Mouse (Mus musculus) layer of hippocampus, postnatal 14 days (tissue): ENCODE results near the gene Serpinb6b. TPM values are rescaled to one million over a fixed set of nuclear protein-coding genes. Genes with fewer than 3 reads are reported as not detected.
"Not testable (repeated sequence)": the region's sequence is repeated elsewhere in the genome, so short reads cannot be mapped to it uniquely, and the experiment has no call there.

Experiments used
- DNase-seq, 2 experiments: peaks; one replicate each; pipeline ENCODE4 v3.0.0; 2021 to 2022; ENCODE audit warnings: low spot score in 2 of 2, mixed read lengths in 1 of 2
- long read RNA-seq, 2 experiments: library from polyadenylated mRNA; stranded (forward); transcript quantifications; one replicate each; pipeline ENCODE4 v2.0.0; 2021
- total RNA-seq, 2 experiments: library from RNA; stranded (reverse); gene quantifications; 2 replicates each; pipeline ENCODE4 v1.2.3; 2021

Serpinb6b gene
- 1 to 10 TPM; 2.0 to 3.6 TPM for total RNA-seq
- long read RNA-seq, experiment 1, partial matches to known transcripts, result 0 of 2 reads
- long read RNA-seq, experiment 1, other reads (novel, unspliced or antisense), result 0 of 2 reads
- long read RNA-seq, experiment 2, partial matches to known transcripts, result 0 of 2 reads
- long read RNA-seq, experiment 2, other reads (novel, unspliced or antisense), result 1 of 2 reads

DNA sequence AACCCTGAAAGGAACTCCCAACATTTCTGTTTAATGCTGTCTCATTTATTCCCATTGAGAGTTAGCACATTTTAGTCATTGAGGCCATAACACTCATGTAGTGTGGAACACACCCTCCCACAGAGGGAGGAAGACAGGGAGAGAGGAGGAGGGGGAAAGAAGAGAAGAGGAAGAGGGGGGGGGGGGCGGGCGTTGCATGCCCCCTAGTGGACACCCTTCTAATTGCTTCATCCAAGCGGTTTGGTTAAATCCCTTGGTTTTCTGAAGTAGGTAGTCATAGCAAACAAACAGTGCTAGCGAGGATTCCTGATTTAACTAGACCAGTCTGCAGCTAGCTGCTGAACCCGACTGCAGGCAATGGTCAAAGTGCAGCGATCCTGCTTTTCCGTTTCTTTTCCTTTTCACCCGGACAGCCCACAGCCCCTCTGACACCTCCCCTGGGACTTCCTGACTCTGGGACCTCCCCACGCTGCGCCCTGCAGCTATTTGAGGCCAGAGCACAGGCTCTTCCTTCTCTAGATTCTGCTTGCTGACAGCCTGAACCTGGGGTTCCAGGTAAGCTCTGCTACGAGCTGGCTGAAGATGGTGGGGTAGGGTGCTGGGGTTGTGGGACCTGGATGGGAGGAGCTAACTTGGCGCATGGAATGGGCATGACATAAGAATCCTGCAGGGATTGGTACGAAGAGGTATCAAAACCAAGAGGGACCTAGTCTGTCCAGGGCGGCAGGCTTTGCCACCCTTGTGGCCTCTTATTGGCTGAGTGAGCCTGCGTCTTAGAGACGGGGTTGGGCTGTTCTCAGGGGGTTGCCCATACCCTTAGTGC lies at the start of gene Serpinb6b:
Gene Serpinb6b, plus strand, starts transcription at position 221 of the 823 bp plus-strand sequence.
- DNase-seq, result no peak

DNA sequence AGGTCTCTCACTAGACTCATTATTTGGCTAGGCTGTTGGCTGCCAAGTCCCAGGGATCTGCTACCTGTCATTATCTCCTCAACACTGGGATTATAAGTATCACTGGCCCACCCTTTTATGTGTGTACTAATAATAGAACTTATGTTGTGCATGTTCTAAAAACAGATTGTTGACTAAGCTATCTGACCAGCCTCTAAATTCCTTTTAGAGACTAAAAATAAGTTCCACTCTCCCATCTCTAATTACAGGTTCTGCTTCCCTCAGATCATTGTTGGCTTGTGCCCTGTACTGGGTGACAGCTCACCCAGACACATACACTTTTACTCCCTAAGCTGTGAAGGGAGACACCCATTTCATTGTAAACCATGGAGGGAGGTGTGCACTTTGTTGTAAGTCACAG lies 42.4 kb upstream of the Serpinb6b start:
- DNase-seq, result no peak

DNA sequence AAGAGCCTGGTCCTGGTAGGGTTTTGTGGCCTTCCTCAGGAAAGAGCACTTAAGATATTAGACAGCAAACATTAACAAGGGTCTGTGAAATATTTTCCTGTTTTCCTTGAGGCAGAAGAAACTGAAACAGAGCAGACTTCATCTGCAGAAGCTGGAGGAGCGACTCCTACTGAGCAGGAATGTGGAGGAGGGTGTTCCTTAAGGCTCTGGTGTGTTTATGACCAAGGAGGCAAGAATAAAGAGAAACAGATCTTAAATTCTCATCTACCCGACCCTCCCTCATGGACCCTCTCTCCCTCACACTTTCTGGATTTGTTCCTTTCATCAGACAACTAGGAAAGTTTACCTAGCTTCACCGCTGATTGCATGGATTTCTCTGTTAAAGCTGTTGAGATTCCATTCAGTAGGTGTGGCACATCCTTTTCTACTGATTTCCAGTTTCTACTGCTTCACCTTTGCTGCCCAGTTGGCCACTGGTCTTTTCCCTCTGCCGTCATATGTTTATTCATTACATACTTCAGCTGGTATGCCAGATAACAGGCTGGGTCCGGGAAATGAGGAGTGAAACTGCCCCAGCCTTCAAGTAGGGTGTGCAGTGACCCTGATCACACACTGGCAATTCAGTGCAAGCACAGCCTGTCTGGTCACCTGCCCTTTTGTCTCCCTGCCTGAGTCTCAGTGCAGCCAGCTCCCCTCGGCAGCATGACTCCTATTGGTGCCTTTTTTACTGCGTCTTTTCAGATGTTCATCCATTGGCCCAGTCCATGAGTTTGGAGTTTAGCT lies 40.2 kb upstream of the Serpinb6b start:
- DNase-seq, result no peak

DNA sequence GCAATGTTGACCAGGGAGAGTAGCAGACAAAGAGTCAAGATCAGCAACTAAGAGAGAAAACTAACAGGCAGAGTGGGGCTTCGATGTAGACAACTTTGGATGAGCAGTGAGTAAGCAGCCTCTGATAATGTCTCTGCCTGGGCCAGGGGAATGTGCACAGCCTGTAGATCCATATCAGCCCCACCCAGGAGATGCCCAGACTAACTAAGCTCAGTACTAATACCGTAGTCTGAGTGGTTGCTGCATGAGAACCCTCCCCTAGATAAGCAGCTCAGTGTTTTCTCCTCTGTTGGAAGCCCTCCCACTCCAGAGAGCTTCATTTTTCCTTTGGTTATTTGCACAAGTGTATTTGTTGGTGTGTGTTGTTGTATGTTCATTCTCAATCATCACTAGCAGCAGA lies 38.3 kb upstream of the Serpinb6b start:
- no peak for DNase-seq

DNA sequence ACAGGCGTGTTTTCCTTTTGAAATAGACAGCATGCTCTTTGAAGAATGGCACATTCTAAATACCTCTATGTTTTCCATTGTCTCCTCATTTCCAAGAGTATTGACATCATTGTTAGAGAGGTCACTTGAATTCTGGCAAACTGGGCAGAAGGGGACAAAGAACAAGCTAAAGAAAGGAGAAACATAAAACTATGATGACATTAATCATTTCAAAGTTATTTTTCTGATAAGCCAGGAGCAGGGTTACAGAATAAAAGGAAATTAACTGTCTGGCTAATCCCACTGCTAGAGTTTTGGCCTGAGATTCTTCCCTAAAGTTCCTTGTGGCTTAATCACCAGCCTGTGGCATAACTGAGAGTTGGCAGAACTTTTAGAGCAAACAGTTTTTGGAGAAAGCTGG lies 37.8 kb upstream of the Serpinb6b start:
- DNase-seq, result no peak

DNA sequence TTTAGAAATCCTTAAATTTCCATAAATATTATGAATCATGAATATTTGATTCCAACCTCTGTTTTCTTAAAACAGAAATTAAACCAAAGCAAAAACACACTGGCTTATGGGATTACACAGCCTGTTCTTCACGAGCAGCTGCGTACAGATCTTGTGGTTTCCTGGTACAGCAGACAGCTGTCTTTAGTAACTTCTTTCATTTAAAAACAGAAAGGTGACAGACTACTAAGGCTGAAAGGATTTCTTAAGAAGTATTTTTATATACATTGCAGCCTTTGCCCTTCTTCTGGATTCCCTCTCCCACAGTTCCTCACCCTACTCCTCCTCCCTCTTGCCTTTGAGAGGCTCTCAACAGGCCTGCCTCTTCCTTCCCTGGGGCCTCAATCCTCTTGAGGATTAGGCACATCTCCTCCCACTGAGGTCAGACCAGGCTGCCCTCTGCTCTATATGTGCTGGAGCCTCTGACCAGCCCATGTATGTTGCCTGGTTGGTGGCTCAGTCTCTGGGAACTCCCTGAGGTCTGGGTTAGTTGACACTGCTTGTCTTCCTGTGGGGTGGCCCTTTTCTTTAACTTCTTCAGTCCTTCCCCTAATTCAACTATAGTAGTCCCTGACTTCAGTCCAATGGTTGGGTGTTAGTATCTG lies 35.8 kb upstream of the Serpinb6b start:
- no peak for DNase-seq

DNA sequence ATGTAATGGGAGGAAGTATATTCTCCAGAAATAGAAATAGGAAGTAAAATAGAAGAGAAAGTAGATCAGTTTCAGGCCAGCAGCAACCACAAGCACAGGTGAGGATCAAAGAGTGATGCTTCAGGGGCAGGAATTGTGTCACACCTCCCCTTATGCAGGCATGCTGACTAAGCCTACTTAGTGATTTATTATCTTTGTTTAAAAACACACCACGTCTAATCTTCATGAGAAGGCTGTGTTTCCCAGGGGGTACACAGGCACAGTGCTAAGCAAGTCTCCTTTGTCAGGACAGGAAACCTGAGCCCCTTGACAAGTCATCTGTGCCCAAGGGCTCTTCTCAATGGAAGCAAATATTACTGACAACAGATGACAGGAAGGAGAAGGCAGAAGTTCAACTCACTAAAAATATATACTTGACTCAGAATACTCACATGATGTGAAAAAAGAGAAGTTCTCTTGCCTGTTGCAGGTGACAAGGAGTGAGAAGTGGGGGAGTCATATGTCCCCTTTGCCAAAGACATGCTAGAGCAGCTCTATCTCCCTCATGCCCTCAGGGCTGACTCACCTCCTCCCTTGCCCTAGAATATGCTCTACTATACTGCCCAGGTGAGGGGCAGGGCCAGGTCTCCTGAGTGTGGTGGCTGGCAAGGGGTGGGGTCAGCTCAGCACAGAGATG lies 30.2 kb upstream of the Serpinb6b start:
- no peak for DNase-seq

DNA sequence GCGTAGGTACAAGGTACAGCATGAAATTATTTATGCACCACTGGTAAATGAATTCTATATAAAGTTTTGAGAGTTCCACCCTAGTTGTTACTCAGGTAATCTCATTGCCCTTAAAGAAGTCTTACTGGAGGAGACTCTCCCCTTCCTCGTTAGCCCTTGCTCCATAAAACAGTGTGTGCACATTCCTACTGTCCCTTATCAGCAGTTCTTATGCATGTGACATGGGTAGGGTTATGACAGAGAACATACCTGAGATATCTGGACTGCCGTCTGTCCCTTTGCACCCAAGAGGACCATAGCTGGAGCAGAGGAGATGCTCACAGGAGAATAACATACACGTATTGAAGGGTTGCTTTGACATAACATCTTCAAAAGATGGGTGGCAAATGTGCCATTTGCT lies 26.7 kb upstream of the Serpinb6b start:
- not testable (repeated sequence) for DNase-seq

DNA sequence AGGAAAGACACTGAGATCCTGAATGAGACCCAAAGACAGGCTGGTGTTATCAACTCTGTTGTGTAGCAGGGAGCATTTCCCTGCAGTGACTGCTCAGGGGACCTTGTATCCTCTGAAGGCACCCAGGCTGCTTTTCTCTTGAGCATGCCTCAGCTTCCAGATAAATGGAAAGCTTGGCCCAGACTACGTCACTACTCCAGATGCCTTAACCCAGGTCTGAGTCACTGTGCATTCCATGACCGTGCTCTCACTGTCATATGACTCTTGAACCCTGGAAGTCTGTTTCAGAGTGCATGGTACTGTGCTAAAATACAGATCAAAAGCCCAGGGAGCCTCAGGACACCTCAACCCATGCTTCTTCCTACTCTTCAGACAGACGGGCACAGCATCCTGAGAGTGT lies 25.8 kb upstream of the Serpinb6b start:
- not testable (repeated sequence) for DNase-seq

DNA sequence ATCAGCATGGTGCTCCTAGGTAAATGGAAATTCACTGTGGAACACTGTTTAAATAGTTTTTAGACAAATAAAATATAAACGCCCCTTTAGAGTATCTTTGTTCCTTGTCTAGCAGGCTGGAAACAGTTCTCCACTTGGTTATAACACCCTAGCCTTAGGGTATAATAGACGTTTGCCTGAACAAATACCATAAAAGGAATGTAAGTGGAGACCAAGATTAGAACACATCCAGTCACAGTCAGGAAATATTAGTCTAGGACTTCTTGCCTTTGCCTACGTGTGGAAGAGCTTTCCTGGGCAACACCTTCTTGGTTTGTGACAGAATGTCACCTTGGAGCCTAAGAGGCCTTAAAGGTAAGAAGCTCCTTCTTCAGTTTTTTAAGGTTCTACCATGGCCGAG lies 8.5 kb upstream of the Serpinb6b start:
- no peak for DNase-seq

DNA sequence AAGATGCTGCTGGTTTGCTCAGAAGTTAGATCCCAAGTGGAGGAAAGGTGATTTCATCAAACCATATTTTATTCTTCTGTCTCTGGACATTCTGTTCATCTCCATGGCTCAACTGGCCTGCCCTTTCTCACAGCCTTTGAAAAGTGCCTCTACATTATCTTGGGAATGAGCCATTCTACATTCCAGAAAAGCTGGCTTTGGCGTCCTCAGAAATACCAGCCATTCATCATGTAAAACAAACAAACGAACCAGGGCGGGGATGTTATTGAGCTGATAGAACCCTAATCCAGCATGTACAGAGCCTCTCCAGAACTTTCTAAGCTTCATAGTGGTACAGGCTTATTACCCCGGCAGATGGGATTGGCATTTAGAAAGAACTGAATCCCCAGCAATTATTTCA lies 7.1 kb upstream of the Serpinb6b start:
- DNase-seq, result no peak

DNA sequence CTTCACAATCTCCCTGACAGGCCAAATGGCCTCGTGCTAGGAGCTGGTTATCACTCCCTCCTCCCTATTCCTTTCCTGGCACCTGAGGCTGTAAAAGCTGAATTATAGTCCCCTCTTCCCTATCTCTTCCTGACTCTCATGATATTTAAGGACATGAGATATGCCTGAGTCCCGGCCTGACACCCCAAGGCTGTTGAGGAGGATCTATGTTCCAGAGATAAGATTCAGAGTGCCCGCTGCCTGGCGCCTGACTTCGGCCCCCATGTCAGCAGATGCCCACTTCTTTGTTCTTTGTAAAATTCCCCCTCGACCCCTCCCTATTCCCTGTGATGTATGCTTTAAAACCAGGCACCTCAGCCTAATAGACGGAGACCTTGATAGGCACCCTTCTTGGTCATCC lies 6.5 kb upstream of the Serpinb6b start:
- not testable (repeated sequence) for DNase-seq

DNA sequence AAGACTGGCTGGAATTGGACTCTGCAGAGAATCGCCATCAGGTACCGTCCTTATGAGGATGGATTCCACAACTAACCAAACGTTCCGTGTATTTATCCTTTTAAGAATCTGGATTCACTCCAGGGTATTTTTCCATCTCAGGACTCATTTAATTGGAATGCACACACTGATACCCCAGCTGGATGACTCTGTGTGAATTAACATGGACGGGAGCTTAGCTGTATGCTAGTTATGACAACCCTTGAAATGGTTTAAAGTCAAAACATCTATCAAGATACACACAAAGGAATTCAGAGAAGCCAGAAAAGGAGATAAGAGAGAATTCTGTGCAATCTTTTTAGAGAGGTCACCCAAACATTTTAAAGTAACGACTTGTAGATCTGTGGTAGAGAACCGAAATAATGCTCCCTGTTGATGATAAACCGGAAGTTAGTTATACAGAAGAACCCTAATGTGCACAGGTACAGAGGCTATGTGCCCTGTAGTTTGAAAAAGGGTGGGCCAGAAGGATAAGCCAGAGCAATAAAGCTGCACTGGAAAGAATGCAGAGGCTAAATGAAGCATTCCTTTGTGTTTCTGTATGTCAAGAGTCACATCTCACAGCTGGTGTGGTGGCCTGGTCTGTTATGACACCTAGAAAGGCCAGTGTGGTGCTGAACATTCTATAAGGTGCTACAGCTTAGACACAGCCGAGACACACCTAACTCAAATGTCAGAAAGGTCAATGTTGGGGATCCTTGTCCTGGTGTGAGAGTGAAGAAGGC lies 837 bp upstream of the Serpinb6b start:
- no peak for DNase-seq

DNA sequence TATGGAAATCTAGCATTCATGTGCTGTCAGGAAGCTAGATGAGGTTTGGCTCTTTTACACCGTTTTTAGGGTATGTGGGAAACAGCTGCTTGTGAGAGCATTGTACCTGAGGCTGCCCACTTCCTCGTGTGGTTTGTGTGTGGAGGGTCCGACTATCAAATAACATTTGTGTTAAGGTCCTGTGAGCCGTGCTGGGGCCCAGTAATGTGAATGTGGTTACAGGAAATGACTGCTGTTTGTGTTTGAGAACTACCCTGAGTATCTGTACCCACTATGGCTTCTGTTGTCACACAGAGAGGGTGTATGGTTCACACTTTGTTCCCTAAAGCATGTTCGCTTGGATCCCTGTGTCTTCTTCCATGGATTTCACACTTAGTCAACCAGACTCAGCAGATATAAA lies 1.1 kb downstream of the Serpinb6b start:
- DNase-seq, result no peak

DNA sequence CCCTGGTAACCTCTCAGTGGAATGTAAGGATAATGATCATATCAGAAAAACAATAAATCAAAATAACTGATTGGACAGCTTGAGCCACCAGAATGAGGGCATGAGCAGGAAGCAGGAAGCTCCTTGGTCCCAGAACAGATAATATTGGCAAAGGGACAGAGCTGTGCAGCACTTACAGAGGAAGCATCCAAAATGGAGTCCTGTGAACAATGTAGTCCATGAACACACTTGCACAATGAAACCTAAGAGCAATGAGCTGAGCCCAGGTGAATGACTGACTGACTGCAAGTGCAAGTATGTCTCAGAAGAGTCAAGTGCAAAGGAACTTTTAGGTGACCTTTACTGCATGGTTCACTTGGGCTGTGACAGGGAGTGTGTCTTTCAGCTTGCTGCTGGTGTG lies 2.2 kb downstream of the Serpinb6b start:
- no peak for DNase-seq

DNA sequence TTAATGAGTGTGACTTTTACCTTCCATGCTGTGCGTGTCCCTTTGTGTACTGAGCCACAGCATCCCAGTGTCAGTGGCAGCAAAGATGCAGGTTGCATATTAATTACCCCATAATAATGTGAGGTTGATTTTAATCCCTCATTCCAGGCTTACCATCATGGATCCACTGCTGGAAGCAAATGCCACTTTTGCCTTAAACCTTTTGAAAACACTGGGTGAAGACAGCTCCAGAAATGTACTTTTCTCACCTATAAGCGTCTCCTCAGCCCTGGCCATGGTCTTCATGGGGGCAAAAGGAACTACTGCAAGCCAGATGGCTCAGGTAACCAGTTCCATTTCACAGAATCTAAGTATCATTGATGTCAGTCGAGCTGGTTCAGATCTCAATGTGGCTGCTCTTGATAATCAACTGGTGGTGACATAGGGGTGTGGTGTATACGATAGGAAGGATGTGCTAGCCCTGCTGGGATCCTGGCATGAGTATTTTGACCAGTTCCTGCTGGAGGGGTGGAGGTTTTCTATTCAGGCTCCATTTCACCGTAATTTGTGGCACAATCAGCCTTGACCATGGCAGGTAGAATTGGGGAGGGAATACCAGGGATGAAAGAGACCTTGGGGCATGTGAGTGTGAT lies 3.5 kb downstream of the Serpinb6b start:
- DNase-seq, result no peak

DNA sequence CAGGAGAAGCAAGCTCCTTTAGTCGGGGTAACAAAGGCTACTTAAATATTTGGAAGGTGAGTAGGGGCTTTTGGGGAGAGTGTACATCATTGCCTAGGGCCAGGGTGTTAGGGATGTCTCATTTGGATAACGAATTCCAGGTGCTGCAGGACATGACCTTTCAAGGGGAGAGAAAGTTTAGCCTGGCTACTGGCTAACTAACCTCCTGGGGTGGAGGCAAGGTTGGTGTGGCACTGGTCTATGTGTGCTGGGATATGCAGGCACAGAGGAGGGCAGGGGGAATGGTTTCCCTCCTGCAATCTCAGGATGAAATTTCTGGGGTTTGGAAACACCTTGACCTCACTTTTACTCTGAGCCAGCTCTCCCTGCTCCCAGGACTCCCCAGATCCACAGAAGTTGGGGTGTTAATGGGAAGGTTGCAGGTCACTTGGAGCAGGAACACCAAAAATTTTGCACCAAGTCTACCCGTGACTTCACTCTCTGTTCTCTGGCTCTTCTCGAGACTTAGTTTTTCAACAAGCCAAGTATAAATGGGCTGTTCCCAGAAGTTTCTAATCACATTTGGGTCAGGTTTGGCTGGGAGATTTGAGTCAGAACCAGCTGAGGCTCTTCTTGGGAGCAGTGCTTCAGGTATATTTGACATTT lies 4.1 kb downstream of the Serpinb6b start:
- no peak for DNase-seq

DNA sequence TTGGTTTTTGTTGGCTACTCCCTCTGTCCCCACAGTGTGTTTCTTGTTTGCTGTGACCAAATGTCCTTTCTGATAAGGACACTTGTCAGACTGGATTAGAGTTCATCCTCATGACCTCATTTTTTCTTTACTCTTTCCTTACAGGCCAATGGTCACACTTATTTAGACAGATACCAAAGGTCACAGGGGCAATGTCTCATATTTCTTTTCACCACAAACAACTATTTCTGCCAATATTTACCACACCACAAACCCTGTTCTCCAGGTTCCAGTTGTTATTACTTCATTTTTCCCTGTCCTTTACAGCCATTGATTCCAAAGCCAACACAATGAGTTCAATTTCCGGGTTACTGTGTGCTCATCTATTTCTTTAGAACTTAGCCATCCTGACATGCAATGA lies 4.6 kb downstream of the Serpinb6b start:
- no peak for DNase-seq

DNA sequence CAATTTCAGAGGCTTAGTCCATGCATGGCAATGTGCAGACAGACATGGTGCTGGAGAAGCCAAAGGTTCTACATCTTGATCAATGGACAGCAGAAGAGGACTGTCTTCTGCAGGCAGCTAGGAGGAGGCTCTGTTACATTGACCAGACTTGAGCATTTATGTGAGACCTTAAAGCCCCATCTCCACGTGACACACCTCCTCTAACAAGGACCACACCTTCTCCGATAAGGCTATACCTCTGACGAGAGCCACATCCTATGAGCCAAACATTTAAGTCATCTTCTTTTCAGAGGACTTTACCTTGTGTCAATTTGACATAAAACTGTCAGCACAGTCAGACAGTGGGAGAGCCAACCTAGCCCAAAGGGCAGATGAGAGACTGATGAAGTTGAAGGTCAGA lies 5.8 kb downstream of the Serpinb6b start:
- DNase-seq, result no peak
